Mouse (Mus musculus) heart, adult 2 months (tissue): ENCODE measurements around the gene Pbld2. TPM values are rescaled to one million over a fixed set of nuclear protein-coding genes. Genes with fewer than 3 reads are reported as not detected.
A peak's percentile ranks its signal among the peaks of the same experiment; 100 is the strongest.

Source experiments
- DNase-seq, 2 experiments: peaks; one replicate each; pipeline ENCODE4 v3.0.0; 2021
- H3K27ac ChIP-seq: fragments of 200-600 bp; 2 replicates; pipeline ENCODE4 v1.8.1; 2022
- H3K27me3 ChIP-seq: fragments of 200-500 bp; 2 replicates; pipeline ENCODE4 v1.6.1; 2012; ENCODE audit warnings: mild to moderate bottlenecking, low read length, inconsistent platforms, mixed read lengths; ENCODE audit not compliant: control insufficient read depth, insufficient read depth
- H3K36me3 ChIP-seq: fragments of 200-500 bp; 2 replicates; pipeline ENCODE4 v1.6.1; 2012; ENCODE audit warnings: low read length, inconsistent platforms; ENCODE audit not compliant: control insufficient read depth, insufficient read depth
- H3K4me1 ChIP-seq: fragments of 200-500 bp; 2 replicates; pipeline ENCODE4 v1.6.1; 2011; ENCODE audit warnings: low read length; ENCODE audit not compliant: control insufficient read depth, insufficient read depth
- H3K4me3 ChIP-seq: fragments of 200-600 bp; 2 replicates; pipeline ENCODE4 v1.8.1; 2022
- H3K79me2 ChIP-seq: fragments of 200-500 bp; replicated peaks from 2 replicates; pipeline ENCODE4 v1.6.1; 2012; ENCODE audit warnings: mild to moderate bottlenecking, inconsistent platforms, low read length, moderate library complexity, mixed read lengths; ENCODE audit not compliant: control insufficient read depth, insufficient read depth
- H3K9ac ChIP-seq: fragments of 200-500 bp; 2 replicates; pipeline ENCODE4 v1.6.1; 2012; ENCODE audit warnings: low read depth, mild to moderate bottlenecking, control low read depth, inconsistent platforms, low read length, mixed read lengths
- CTCF ChIP-seq: fragments of 200-600 bp; IDR thresholded peaks from 2 replicates; pipeline ENCODE4 v1.8.1; 2022; ENCODE audit warnings: antibody characterized with exemption, mild to moderate bottlenecking, moderate library complexity
- EP300 ChIP-seq: fragments of 200-500 bp; IDR thresholded peaks from 2 replicates; pipeline ENCODE4 v1.6.1; 2011; ENCODE audit warnings: low read depth, low read length, control low read depth; ENCODE audit not compliant: insufficient read depth
- POLR2A ChIP-seq: fragments of 200-500 bp; IDR thresholded peaks from 2 replicates; pipeline ENCODE4 v1.6.1; 2011; ENCODE audit warnings: mild to moderate bottlenecking, low read depth, low read length, control low read depth; ENCODE audit not compliant: insufficient read depth
- WGBS: fragments of 180-500 bp; shearing (Covaris S2); methylation state at CpG from one replicate; pipeline ENCODE4 v1.1.7; 2018; 5-methylcytosine and 5-hydroxymethylcytosine counted together
- intact Hi-C: fragments of 180-260 bp; cut with DNase I; formaldehyde crosslinking; loops from one replicate; pipeline ENCODE4 v1.15.1; 2025
- polyA plus RNA-seq: library from polyadenylated mRNA; depleted of rRNA; stranded (reverse); fragments of >200 nt; gene quantifications from 2 replicates; pipeline ENCODE4 v1.2.3, GENCODE M21; 2012
- total RNA-seq, 2 experiments: library from RNA; stranded (reverse); gene quantifications; 2 replicates each; pipeline ENCODE4 v1.2.3; 2021

Gene Pbld2
- total and polyA plus RNA-seq, 3 experiments, result 0.98 to 9.9 (median 7.6) TPM

GRCm38 (mm10) chr10:63065561-63065960, 41.4 kb downstream of the Pbld2 start:
- intact Hi-C loops, result loop anchor here (1.0 to 5.0 kb wide), 2 partner anchors 40 to 83 kb away; partner anchors contain the start of gene Rufy2

GRCm38 (mm10) chr10:63065988-63066387, 41.9 kb downstream of the Pbld2 start:
- 2% methylated on average over 5 of the region's 5 CpGs for WGBS
- H3K36me3 ChIP-seq, result no peaks in the 10 kb centered on the region
- intact Hi-C loops, result loop anchor here (1.0 to 5.0 kb wide), 3 partner anchors 23 to 84 kb away; partner anchors contain the start of gene Rufy2

More at GRCm38 (mm10) chr10:63065561-63065960, 41.4 kb downstream of the Pbld2 start:
- 64% methylated on average over 8 of the region's 8 CpGs for WGBS
- Histone ChIP-seq H3K4me1 (no peaks in the 10 kb centered on the region), H3K36me3 (no peaks in the 10 kb centered on the region), H3K9ac (no peak overlapping the region), H3K79me2 (no peaks in the 10 kb centered on the region), H3K27me3 (no peaks in the 10 kb centered on the region), H3K4me3 (no peak overlapping the region), H3K27ac (no peak overlapping the region)
- no peak for DNase-seq
- TF ChIP-seq EP300, result no peak
- TF ChIP-seq POLR2A, result no peak
- TF ChIP-seq CTCF, result no peak

GRCm38 (mm10) chr10:63086304-63086703, 62.2 kb downstream of the Pbld2 start:
- intact Hi-C loops, result no loop called here
- peaks cover 2% of the 10 kb centered on the region; the same call in 1 of the 2 replicates for H3K4me1 ChIP-seq
- 78% methylated on average over 10 of the region's 10 CpGs for WGBS

More at GRCm38 (mm10) chr10:63065988-63066387, 41.9 kb downstream of the Pbld2 start:
- Histone ChIP-seq H3K4me3 (no peak overlapping the region), H3K4me1 (no peaks in the 10 kb centered on the region), H3K79me2 (no peaks in the 10 kb centered on the region), H3K9ac (no peak overlapping the region), H3K27ac (no peak overlapping the region), H3K27me3 (no peaks in the 10 kb centered on the region)
- peak; percentile 75 to 79 for DNase-seq
- TF ChIP-seq CTCF, result peak; percentile 96
- peak; percentile 89 for TF ChIP-seq EP300
- 0 out of 2 replicates have a peak, but pooled peaks have one; percentile 17 for TF ChIP-seq POLR2A

GRCm38 (mm10) chr10:63089103-63089757, 65.1 kb downstream of the Pbld2 start:
- no peak for DNase-seq
- Histone ChIP-seq H3K79me2 (no peaks in the 10 kb centered on the region), H3K27ac (no peak overlapping the region), H3K9ac (no peak overlapping the region), H3K27me3 (no peaks in the 10 kb centered on the region), H3K4me1 (peaks cover 2% of the 10 kb centered on the region; the same call in 1 of the 2 replicates), H3K4me3 (peak overlapping the region; percentile 25; the same call in 1 of the 2 replicates), H3K36me3 (no peaks in the 10 kb centered on the region)
- 65% methylated on average over 8 of the region's 8 CpGs for WGBS
- TF ChIP-seq EP300 (no peak), POLR2A (no peak), CTCF (no peak)
- intact Hi-C loops, result no loop called here

More at GRCm38 (mm10) chr10:63086304-63086703, 62.2 kb downstream of the Pbld2 start:
- Histone ChIP-seq H3K4me3 (no peak overlapping the region), H3K9ac (no peak overlapping the region), H3K27ac (no peak overlapping the region), H3K79me2 (no peaks in the 10 kb centered on the region), H3K36me3 (no peaks in the 10 kb centered on the region), H3K27me3 (no peaks in the 10 kb centered on the region)
- TF ChIP-seq EP300 (no peak), CTCF (no peak)
- no peak for DNase-seq

GRCm38 (mm10) chr10:63089758-63090571, 65.8 kb downstream of the Pbld2 start:
- no peak for TF ChIP-seq EP300
- no peak for TF ChIP-seq POLR2A
- TF ChIP-seq CTCF, result no peak
- DNase-seq, result no peak
- Histone ChIP-seq H3K9ac (peak overlapping the region; percentile 23; the same call in 1 of the 2 replicates), H3K36me3 (no peaks in the 10 kb centered on the region), H3K4me3 (peak overlapping the region; percentile 25; the same call in 1 of the 2 replicates), H3K79me2 (no peaks in the 10 kb centered on the region), H3K27me3 (no peaks in the 10 kb centered on the region), H3K4me1 (peaks cover 2% of the 10 kb centered on the region; the same call in 1 of the 2 replicates), H3K27ac (no peak overlapping the region)
- 11% methylated on average over 26 of the region's 26 CpGs for WGBS
- intact Hi-C loops, result no loop called here

- intact Hi-C loops, result no loop called here
- H3K79me2 ChIP-seq, result no peaks in the 10 kb centered on the region
- H3K36me3 ChIP-seq, result no peaks in the 10 kb centered on the region
- H3K4me3 ChIP-seq, result no peak overlapping the region
- H3K27ac ChIP-seq, result no peak overlapping the region
- TF ChIP-seq CTCF (no peak), EP300 (no peak), POLR2A (no peak)
- WGBS, result 75% methylated on average over 7 of the region's 7 CpGs
- H3K9ac ChIP-seq, result no peak overlapping the region
- DNase-seq, result no peak
- peaks cover 2% of the 10 kb centered on the region; the same call in 1 of the 2 replicates for H3K4me1 ChIP-seq
- H3K27me3 ChIP-seq, result no peaks in the 10 kb centered on the region
Measured at GRCm38 (mm10) chr10:63091915-63092314, 67.8 kb downstream of the Pbld2 start.
